Mouse (Mus musculus) brain, embryonic 14.5 days (tissue): Measurements from ENCODE around the gene Gm3618.
"Not testable (repeated sequence)": the region's sequence is repeated elsewhere in the genome, so short reads cannot be mapped to it uniquely, and the experiment has no call there.

Source experiments
- CTCF ChIP-seq: fragments of 200-500 bp; IDR thresholded peaks from 2 replicates; pipeline ENCODE4 v1.5.1; 2012; ENCODE audit warnings: inconsistent platforms, mild to moderate bottlenecking, moderate library complexity, borderline replicate concordance; ENCODE audit not compliant: insufficient read depth, insufficient read length; ENCODE audit errors: extremely low read depth
- POLR2A ChIP-seq: fragments of 200-500 bp; IDR thresholded peaks from 2 replicates; pipeline ENCODE4 v1.6.1; 2012; ENCODE audit warnings: mild to moderate bottlenecking, inconsistent platforms, borderline replicate concordance; ENCODE audit not compliant: poor library complexity, insufficient read depth, insufficient read length, severe bottlenecking; ENCODE audit errors: extremely low read depth

GRCm38 (mm10) chr14:6343578-6343977, at the start of gene Gm3618:
- TF ChIP-seq CTCF, POLR2A: not testable (repeated sequence)
